Mouse (Mus musculus) MEL (cell line): Measurements from ENCODE around the gene Tbc1d5. TPM values are rescaled to one million over a fixed set of nuclear protein-coding genes. Genes with fewer than 3 reads are reported as not detected.

Experiments
- DNase-seq: peaks from one replicate; pipeline ENCODE4 v3.0.0; 2011; ENCODE audit warnings: low read depth, low spot score
- H3K27ac ChIP-seq: 2 replicates; pipeline ENCODE4 v1.5.1; 2012; ENCODE audit warnings: low read depth, mild to moderate bottlenecking, control low read depth, low read length, moderate library complexity; ENCODE audit not compliant: control insufficient read depth
- H3K27me3 ChIP-seq, 2 experiments: fragments of 150-350 bp in 1 of 2; sonication (generic) in 1 of 2; 2 replicates each; pipeline ENCODE4 v1.6.1; 2012; ENCODE audit warnings: low read length in 2 of 2, mild to moderate bottlenecking in 2 of 2, improper control_type of control experiment in 1 of 2, moderate library complexity in 1 of 2; ENCODE audit not compliant: insufficient read depth in 2 of 2, control insufficient read depth in 1 of 2
- H3K36me3 ChIP-seq, 2 experiments: 2 replicates each; pipeline ENCODE4 v1.6.1; 2012 to 2014; ENCODE audit warnings: low read length in 2 of 2, improper control_type of control experiment in 1 of 2, inconsistent platforms in 1 of 2, mild to moderate bottlenecking in 1 of 2; ENCODE audit not compliant: insufficient read depth in 2 of 2, control insufficient read depth in 1 of 2
- H3K4me1 ChIP-seq, 2 experiments: fragments of 150-350 bp in 1 of 2; sonication (generic) in 1 of 2; 2 replicates each; pipeline ENCODE4 v1.6.1; 2012; ENCODE audit warnings: low read length in 2 of 2, improper control_type of control experiment in 1 of 2, mild to moderate bottlenecking in 1 of 2; ENCODE audit not compliant: insufficient read depth in 2 of 2, control insufficient read depth in 1 of 2
- H3K4me3 ChIP-seq, 2 experiments: fragments of 150-350 bp in 1 of 2; sonication (generic) in 1 of 2; 2 replicates each; pipeline ENCODE4 v1.5.1; 2012; ENCODE audit warnings: low read depth in 2 of 2, low read length in 2 of 2, mild to moderate bottlenecking in 2 of 2, moderate library complexity in 2 of 2, control low read depth in 1 of 2, improper control_type of control experiment in 1 of 2; ENCODE audit not compliant: control insufficient read depth in 1 of 2, insufficient read depth in 1 of 2
- H3K79me2 ChIP-seq: 2 replicates; pipeline ENCODE4 v1.6.1; 2012; ENCODE audit warnings: mild to moderate bottlenecking, low read length, moderate library complexity; ENCODE audit not compliant: control insufficient read depth, poor library complexity, insufficient read depth
- H3K9ac ChIP-seq: 2 replicates; pipeline ENCODE4 v1.6.1; 2012; ENCODE audit warnings: low read depth, mild to moderate bottlenecking, control low read depth, low read length, moderate library complexity; ENCODE audit not compliant: control insufficient read depth, poor library complexity, severe bottlenecking
- H3K9me3 ChIP-seq: fragments of 150-350 bp; sonication (generic); replicated peaks from 2 replicates; pipeline ENCODE4 v1.6.1; 2012; ENCODE audit warnings: mild to moderate bottlenecking, low read length, improper control_type of control experiment, moderate library complexity; ENCODE audit not compliant: insufficient read depth
- CHD1 ChIP-seq: IDR thresholded peaks from 2 replicates; pipeline ENCODE4 v1.6.1; 2012; ENCODE audit warnings: low read depth, mild to moderate bottlenecking, inconsistent platforms, low read length, improper control_type of control experiment
- CHD2 ChIP-seq: IDR thresholded peaks from 2 replicates; pipeline ENCODE4 v1.6.1; 2011; ENCODE audit warnings: low read length, improper control_type of control experiment
- ELF1 ChIP-seq: IDR thresholded peaks from 2 replicates; pipeline ENCODE4 v1.6.1; 2014; ENCODE audit warnings: low read depth, mild to moderate bottlenecking, inconsistent platforms, low read length, improper control_type of control experiment, moderate library complexity
- EP300 ChIP-seq, 2 experiments: IDR thresholded peaks; 2 replicates each; pipeline ENCODE4 v1.6.1; 2011; ENCODE audit warnings: improper control_type of control experiment in 2 of 2, low read length in 2 of 2, low read depth in 1 of 2, mild to moderate bottlenecking in 1 of 2
- ETS1 ChIP-seq: IDR thresholded peaks from 2 replicates; pipeline ENCODE4 v1.6.1; 2012; ENCODE audit warnings: low read depth, mild to moderate bottlenecking, inconsistent platforms, low read length, improper control_type of control experiment, moderate library complexity
- GABPA ChIP-seq: IDR thresholded peaks from 2 replicates; pipeline ENCODE4 v1.6.1; 2012; ENCODE audit warnings: low read depth, mild to moderate bottlenecking, inconsistent platforms, low read length, improper control_type of control experiment, moderate library complexity
- GATA1 ChIP-seq: IDR thresholded peaks from 2 replicates; pipeline ENCODE4 v1.6.1; 2011; ENCODE audit warnings: low read depth, low read length, improper control_type of control experiment
- JUND ChIP-seq: IDR thresholded peaks from 2 replicates; pipeline ENCODE4 v1.6.1; 2011; ENCODE audit warnings: low read depth, mild to moderate bottlenecking, improper control_type of control experiment, low read length
- MAFK ChIP-seq: IDR thresholded peaks from 2 replicates; pipeline ENCODE4 v1.6.1; 2011; ENCODE audit warnings: low read depth, mild to moderate bottlenecking, low read length, improper control_type of control experiment, borderline replicate concordance
- MAX ChIP-seq: IDR thresholded peaks from 2 replicates; pipeline ENCODE4 v1.6.1; 2011; ENCODE audit warnings: low read length, improper control_type of control experiment
- MAZ ChIP-seq: IDR thresholded peaks from 2 replicates; pipeline ENCODE4 v1.6.1; 2012; ENCODE audit warnings: low read depth, mild to moderate bottlenecking, inconsistent platforms, low read length, improper control_type of control experiment
- MXI1 ChIP-seq: IDR thresholded peaks from 2 replicates; pipeline ENCODE4 v1.6.1; 2011; ENCODE audit warnings: mild to moderate bottlenecking, low read depth, low read length, improper control_type of control experiment
- MYB ChIP-seq: IDR thresholded peaks from 2 replicates; pipeline ENCODE4 v1.6.1; 2011; ENCODE audit warnings: mild to moderate bottlenecking, low read depth, low read length, improper control_type of control experiment
- NELFE ChIP-seq: IDR thresholded peaks from 2 replicates; pipeline ENCODE4 v1.6.1; 2011; ENCODE audit warnings: low read depth, low read length, improper control_type of control experiment
- NRF1 ChIP-seq: IDR thresholded peaks from 2 replicates; pipeline ENCODE4 v1.6.1; 2014; ENCODE audit warnings: low read depth, mild to moderate bottlenecking, inconsistent platforms, low read length, improper control_type of control experiment, moderate library complexity; ENCODE audit not compliant: poor library complexity, insufficient read depth, severe bottlenecking
- POLR2A ChIP-seq, 2 experiments: IDR thresholded peaks; 2 replicates each; pipeline ENCODE4 v1.6.1; 2011 to 2012; ENCODE audit warnings: low read length in 2 of 2, mild to moderate bottlenecking in 2 of 2, control low read depth in 1 of 2, improper control_type of control experiment in 1 of 2, low read depth in 1 of 2, moderate library complexity in 1 of 2; ENCODE audit not compliant: control insufficient read depth in 1 of 2, insufficient read depth in 1 of 2, poor library complexity in 1 of 2
- POLR2AphosphoS2 ChIP-seq: IDR thresholded peaks from 2 replicates; pipeline ENCODE4 v1.6.1; 2011; ENCODE audit warnings: low read length, improper control_type of control experiment
- RAD21 ChIP-seq: IDR thresholded peaks from 2 replicates; pipeline ENCODE4 v1.6.1; 2011; ENCODE audit warnings: mild to moderate bottlenecking, low read depth, low read length, improper control_type of control experiment
- SMC3 ChIP-seq: IDR thresholded peaks from 2 replicates; pipeline ENCODE4 v1.6.1; 2011; ENCODE audit warnings: low read depth, low read length, improper control_type of control experiment
- UBTF ChIP-seq: IDR thresholded peaks from 2 replicates; pipeline ENCODE4 v1.6.1; 2012; ENCODE audit warnings: low read depth, mild to moderate bottlenecking, inconsistent platforms, low read length, improper control_type of control experiment, moderate library complexity, borderline replicate concordance; ENCODE audit not compliant: insufficient read depth
- USF1 ChIP-seq: IDR thresholded peaks from 2 replicates; pipeline ENCODE4 v1.6.1; 2014; ENCODE audit warnings: low read depth, mild to moderate bottlenecking, inconsistent platforms, low read length, improper control_type of control experiment, moderate library complexity
- ZC3H11A ChIP-seq: IDR thresholded peaks from 2 replicates; pipeline ENCODE4 v1.6.1; 2012; ENCODE audit warnings: low read depth, mild to moderate bottlenecking, inconsistent platforms, low read length, improper control_type of control experiment
- ZMIZ1 ChIP-seq: IDR thresholded peaks from 2 replicates; pipeline ENCODE4 v1.6.1; 2012; ENCODE audit warnings: low read depth, mild to moderate bottlenecking, inconsistent platforms, low read length, improper control_type of control experiment, moderate library complexity
- ZNF384 ChIP-seq: IDR thresholded peaks from 2 replicates; pipeline ENCODE4 v1.6.1; 2012; ENCODE audit warnings: low read depth, mild to moderate bottlenecking, inconsistent platforms, low read length, improper control_type of control experiment
- polyA plus RNA-seq, 2 experiments: library from polyadenylated mRNA; stranded (reverse) in 1 of 2; unstranded in 1 of 2; fragments of >175 nt in 1 of 2; fragments of >200 nt in 1 of 2; gene quantifications; 2 replicates each; pipeline versions ENCODE4 v1.2.1 to v1.2.4; 2012; ENCODE audit warnings: low replicate concordance in 2 of 2, low read depth in 1 of 2; ENCODE audit not compliant: insufficient read length in 2 of 2, insufficient read depth in 1 of 2, missing spikeins in 1 of 2
- total RNA-seq: library from RNA; depleted of rRNA; stranded (reverse); fragments of 300-350 nt; gene quantifications from 2 replicates; pipeline ENCODE4 v1.2.3, GENCODE M21; 2012

The Tbc1d5 gene
- total and polyA plus RNA-seq, 3 experiments = 5.4 to 116 (median 8.2) TPM

DNA sequence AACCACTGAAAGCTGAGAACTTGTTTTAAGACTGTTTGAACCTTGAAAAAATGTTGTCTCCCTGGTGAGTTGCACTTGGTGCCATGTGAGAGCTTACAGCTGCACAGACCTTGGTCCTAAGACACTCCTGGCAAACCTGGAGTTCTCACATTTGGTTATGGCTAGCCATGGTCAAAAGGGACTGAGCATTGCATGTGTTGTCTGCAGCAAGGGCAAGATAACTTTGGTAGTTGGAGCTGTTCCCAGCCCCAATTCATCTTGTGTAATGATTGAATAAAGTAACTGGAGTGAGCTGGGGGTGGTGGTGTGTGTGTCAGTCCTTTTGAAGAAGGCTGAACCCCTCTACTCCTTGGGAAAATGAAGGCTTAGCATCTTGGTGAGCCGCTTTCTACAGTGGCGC lies 454.8 kb downstream of the Tbc1d5 start:
- H3K9ac ChIP-seq = no peak overlapping the region
- H3K36me3 ChIP-seq = no peaks in the 10 kb centered on the region
- H3K9me3 ChIP-seq = no peaks in the 10 kb centered on the region
- no peaks in the 10 kb centered on the region for H3K27me3 ChIP-seq
- no peak overlapping the region for H3K4me3 ChIP-seq
- H3K4me1 ChIP-seq = no peaks in the 10 kb centered on the region; a peak in 1 of 4 replicates
- H3K27ac ChIP-seq = no peak overlapping the region
- H3K79me2 ChIP-seq = no peaks in the 10 kb centered on the region
- DNase-seq = no peak
- no peak for TF ChIP-seq ETS1
- TF ChIP-seq SMC3 = no peak
- TF ChIP-seq MXI1 = no peak
- TF ChIP-seq EP300 (IDR thresholded peaks at IDR 0.05; ENCODE audit: low read depth in 1 of 2, low read length in 2 of 2) = no peak
- no peak for TF ChIP-seq JUND
- no peak for TF ChIP-seq NELFE
- no peak for TF ChIP-seq ZMIZ1
- no peak for TF ChIP-seq ELF1
- no peak for TF ChIP-seq RAD21
- no peak for TF ChIP-seq MYB
- no peak for TF ChIP-seq CHD1
- no peak for TF ChIP-seq UBTF
- no peak for TF ChIP-seq NRF1
- TF ChIP-seq MAFK = no peak
- TF ChIP-seq ZNF384 = no peak
- no peak for TF ChIP-seq CHD2
- TF ChIP-seq ZC3H11A = no peak
- TF ChIP-seq USF1 = no peak
- TF ChIP-seq GABPA = no peak

DNA sequence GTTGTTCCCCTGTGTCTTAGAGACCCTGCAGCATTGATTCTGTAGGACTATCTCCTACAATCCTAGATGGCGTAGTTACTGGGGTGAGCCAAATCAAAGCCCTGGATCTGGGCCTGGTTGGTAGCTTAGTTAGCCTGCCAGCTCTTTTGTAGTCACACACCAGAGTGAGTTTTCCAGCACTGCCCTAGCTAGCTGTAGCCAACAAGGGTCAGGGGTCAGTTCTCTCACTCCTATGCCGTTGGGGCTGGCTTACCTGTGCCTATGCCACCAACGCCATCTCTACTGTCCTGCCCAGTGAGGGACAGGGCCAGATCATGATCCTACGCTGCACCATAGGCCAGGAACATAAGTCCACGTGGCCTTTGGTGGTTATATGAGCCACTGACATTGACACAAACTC lies 461.6 kb downstream of the Tbc1d5 start:
- H3K27ac ChIP-seq = no peak overlapping the region
- DNase-seq = no peak
- no peak for TF ChIP-seq MAX
- no peak for TF ChIP-seq POLR2AphosphoS2
- TF ChIP-seq ZMIZ1 = no peak
- TF ChIP-seq NRF1 = no peak
- no peak for TF ChIP-seq EP300 (IDR thresholded peaks at IDR 0.05; ENCODE audit: low read depth in 1 of 2, low read length in 2 of 2)
- TF ChIP-seq POLR2A (IDR thresholded peaks at IDR 0.05; ENCODE audit: control insufficient read depth in 1 of 2, insufficient read depth in 1 of 2, low read depth in 1 of 2, low read length in 2 of 2, poor library complexity in 1 of 2) = no peak
- TF ChIP-seq MAZ = no peak
- no peak for TF ChIP-seq UBTF
- TF ChIP-seq ZNF384 = no peak
- no peak for TF ChIP-seq ELF1
- TF ChIP-seq GABPA = no peak
- no peak for TF ChIP-seq GATA1
- no peaks in the 10 kb centered on the region for H3K9me3 ChIP-seq
- H3K4me1 ChIP-seq = no peaks in the 10 kb centered on the region; a peak in 1 of 4 replicates
- no peak overlapping the region for H3K4me3 ChIP-seq
- no peaks in the 10 kb centered on the region for H3K36me3 ChIP-seq
- H3K27me3 ChIP-seq = no peaks in the 10 kb centered on the region
- no peaks in the 10 kb centered on the region for H3K79me2 ChIP-seq
- no peak overlapping the region for H3K9ac ChIP-seq
